Mouse (Mus musculus) liver, embryonic 12.5 days (tissue): ENCODE data around the gene Naa16. TPM values are rescaled to one million over a fixed set of nuclear protein-coding genes. Genes with fewer than 3 reads are reported as not detected.
A peak's percentile ranks its signal among the peaks of the same experiment; 100 is the strongest.

Experiments
- ATAC-seq: fragments of 200-750 bp; cut with Nextera tagmentation; 2 replicates; pipeline ENCODE4 v1.8.0; 2017; ENCODE audit warnings: moderate number of reproducible peaks, mild to moderate bottlenecking, moderate library complexity
- H3K27ac ChIP-seq: fragments of 300-500 bp; sonication (generic); 2 replicates; pipeline ENCODE4 v1.5.1; 2016; ENCODE audit warnings: mild to moderate bottlenecking
- H3K27me3 ChIP-seq: fragments of 300-500 bp; sonication (generic); replicated peaks from 2 replicates; pipeline ENCODE4 v1.6.1; 2016; ENCODE audit warnings: mild to moderate bottlenecking, moderate library complexity
- H3K36me3 ChIP-seq: fragments of 300-500 bp; sonication (generic); 2 replicates; pipeline ENCODE4 v1.6.1; 2016; ENCODE audit warnings: mild to moderate bottlenecking, moderate library complexity
- H3K4me1 ChIP-seq: fragments of 300-500 bp; sonication (generic); 2 replicates; pipeline ENCODE4 v1.6.1; 2016
- H3K4me2 ChIP-seq: fragments of 300-500 bp; sonication (generic); 2 replicates; pipeline ENCODE4 v1.6.1; 2016; ENCODE audit warnings: mild to moderate bottlenecking, moderate library complexity
- H3K4me3 ChIP-seq: fragments of 300-500 bp; sonication (generic); 2 replicates; pipeline ENCODE4 v1.5.1; 2016; ENCODE audit warnings: mild to moderate bottlenecking, moderate library complexity
- H3K9ac ChIP-seq: fragments of 300-500 bp; sonication (generic); 2 replicates; pipeline ENCODE4 v1.6.1; 2016; ENCODE audit warnings: mild to moderate bottlenecking, moderate library complexity
- H3K9me3 ChIP-seq: fragments of 300-500 bp; sonication (generic); replicated peaks from 2 replicates; pipeline ENCODE4 v1.6.1; 2016; ENCODE audit warnings: mild to moderate bottlenecking, moderate library complexity
- WGBS: fragments of 180-500 bp; shearing (Covaris S2); methylation state at CpG from one replicate; pipeline ENCODE4 v1.1.7; 2016; ENCODE audit not compliant: insufficient replicate concordance; 5-methylcytosine and 5-hydroxymethylcytosine counted together
- polyA plus RNA-seq: library from polyadenylated mRNA; unstranded; fragments of >200 nt; fragmentation: Nextera tagmentation; extraction: Ambion mirVana; gene quantifications from 2 replicates; pipeline ENCODE4 v1.2.1, GENCODE M21; 2016

Gene Naa16
- polyA plus RNA-seq, 1 experiment from 2014 or later: 42.0 TPM

- Histone ChIP-seq H3K27ac (peak overlapping the region; percentile 92), H3K9ac (peak overlapping the region; percentile 68), H3K36me3 (peaks cover 78% of the 10 kb centered on the region), H3K27me3 (peaks cover 3% of the 10 kb centered on the region; the same call in 1 of the 2 replicates), H3K9me3 (no peaks in the 10 kb centered on the region), H3K4me2 (peak overlapping the region; percentile 80), H3K4me1 (peaks cover 94% of the 10 kb centered on the region), H3K4me3 (peak overlapping the region; percentile 90)
- ATAC-seq: peak; percentile 2; the same call in 1 of the 2 replicates
- 56% methylated on average over 9 of the region's 9 CpGs for WGBS
Observed at GRCm38 (mm10) chr14:79295579-79295978, 95.0 kb downstream of the Naa16 start.

- ATAC-seq: peak; percentile 91
- Histone ChIP-seq H3K27me3 (no peaks in the 10 kb centered on the region; the same call in 1 of the 2 replicates), H3K4me1 (peaks cover 96% of the 10 kb centered on the region), H3K4me3 (peak overlapping the region; percentile 90), H3K36me3 (peaks cover 78% of the 10 kb centered on the region), H3K27ac (peak overlapping the region; percentile 92), H3K9me3 (no peaks in the 10 kb centered on the region), H3K4me2 (peak overlapping the region; percentile 80), H3K9ac (peak overlapping the region; percentile 68)
- 24% methylated on average over 5 of the region's 5 CpGs for WGBS
Observed at GRCm38 (mm10) chr14:79294950-79295349, 95.6 kb downstream of the Naa16 start.

GRCm38 (mm10) chr14:79294051-79294814, 96.3 kb downstream of the Naa16 start:
- peak overlapping the region; percentile 68 for H3K9ac ChIP-seq

GRCm38 (mm10) chr14:79293119-79293780, 97.3 kb downstream of the Naa16 start:
- Histone ChIP-seq H3K27me3 (no peaks in the 10 kb centered on the region), H3K9me3 (no peaks in the 10 kb centered on the region), H3K4me1 (peaks cover 85% of the 10 kb centered on the region), H3K4me2 (peak overlapping the region; percentile 80), H3K4me3 (peak overlapping the region; percentile 14; the same call in 1 of the 2 replicates), H3K27ac (peak overlapping the region; percentile 92), H3K9ac (peak overlapping the region; percentile 68), H3K36me3 (peaks cover 78% of the 10 kb centered on the region)
- ATAC-seq: no peak
- WGBS: 68% methylated on average over 9 of the region's 16 CpGs

More at GRCm38 (mm10) chr14:79294051-79294814, 96.3 kb downstream of the Naa16 start:
- H3K27me3 ChIP-seq: no peaks in the 10 kb centered on the region; the same call in 1 of the 2 replicates
- H3K27ac ChIP-seq: peak overlapping the region; percentile 92
- H3K9me3 ChIP-seq: no peaks in the 10 kb centered on the region
- peaks cover 78% of the 10 kb centered on the region for H3K36me3 ChIP-seq
- H3K4me3 ChIP-seq: peak overlapping the region; percentile 90
- H3K4me2 ChIP-seq: peak overlapping the region; percentile 80
- peak; percentile 25 for ATAC-seq
- peaks cover 95% of the 10 kb centered on the region for H3K4me1 ChIP-seq
- 47% methylated on average over 8 of the region's 8 CpGs for WGBS

GRCm38 (mm10) chr14:79291629-79292028, 98.9 kb downstream of the Naa16 start:
- Histone ChIP-seq H3K4me3 (no peak overlapping the region), H3K9me3 (no peaks in the 10 kb centered on the region), H3K4me1 (peaks cover 70% of the 10 kb centered on the region), H3K27me3 (no peaks in the 10 kb centered on the region), H3K4me2 (no peak overlapping the region), H3K9ac (no peak overlapping the region), H3K36me3 (peaks cover 74% of the 10 kb centered on the region), H3K27ac (peak overlapping the region; percentile 92)
- WGBS: 91% methylated on average over 4 of the region's 4 CpGs
- no peak for ATAC-seq

GRCm38 (mm10) chr14:79290683-79291425, 99.7 kb downstream of the Naa16 start:
- Histone ChIP-seq H3K9me3 (no peaks in the 10 kb centered on the region), H3K9ac (no peak overlapping the region)
- 59% methylated on average over 15 of the region's 15 CpGs for WGBS

GRCm38 (mm10) chr14:79289909-79290308, 100.7 kb downstream of the Naa16 start:
- Histone ChIP-seq H3K27me3 (no peaks in the 10 kb centered on the region), H3K4me1 (peaks cover 54% of the 10 kb centered on the region), H3K4me3 (no peak overlapping the region), H3K9ac (no peak overlapping the region), H3K4me2 (peak overlapping the region; percentile 16; the same call in 1 of the 2 replicates), H3K36me3 (peaks cover 68% of the 10 kb centered on the region), H3K27ac (peak overlapping the region; percentile 59), H3K9me3 (no peaks in the 10 kb centered on the region)
- 28% methylated on average over 9 of the region's 9 CpGs for WGBS
- no peak for ATAC-seq

More at GRCm38 (mm10) chr14:79290683-79291425, 99.7 kb downstream of the Naa16 start:
- 0 out of 2 replicates have a peak overlapping the region, but pooled peaks have one; percentile 16 for H3K4me2 ChIP-seq
- peak overlapping the region; percentile 59 for H3K27ac ChIP-seq
- H3K27me3 ChIP-seq: no peaks in the 10 kb centered on the region
- H3K4me1 ChIP-seq: peaks cover 64% of the 10 kb centered on the region
- no peak overlapping the region for H3K4me3 ChIP-seq
- no peak for ATAC-seq
- peaks cover 72% of the 10 kb centered on the region for H3K36me3 ChIP-seq

- WGBS: 54% methylated on average over 3 of the region's 3 CpGs
- Histone ChIP-seq H3K4me1 (peaks cover 38% of the 10 kb centered on the region), H3K4me3 (no peak overlapping the region), H3K9ac (no peak overlapping the region), H3K27me3 (no peaks in the 10 kb centered on the region), H3K9me3 (no peaks in the 10 kb centered on the region), H3K36me3 (peaks cover 58% of the 10 kb centered on the region), H3K27ac (0 out of 2 replicates have a peak overlapping the region, but pooled peaks have one; percentile 2), H3K4me2 (no peak overlapping the region)
- no peak for ATAC-seq
Observed at GRCm38 (mm10) chr14:79288280-79288679, 102.3 kb downstream of the Naa16 start.

GRCm38 (mm10) chr14:79287251-79287863, 103.2 kb downstream of the Naa16 start:
- Histone ChIP-seq H3K4me2 (no peak overlapping the region), H3K9ac (no peak overlapping the region), H3K36me3 (peaks cover 49% of the 10 kb centered on the region), H3K27ac (0 out of 2 replicates have a peak overlapping the region, but pooled peaks have one; percentile 45), H3K9me3 (no peaks in the 10 kb centered on the region), H3K27me3 (no peaks in the 10 kb centered on the region), H3K4me3 (no peak overlapping the region), H3K4me1 (peaks cover 34% of the 10 kb centered on the region)
- WGBS: 74% methylated on average over 7 of the region's 7 CpGs
- ATAC-seq: no peak

GRCm38 (mm10) chr14:79285549-79285948, 105.0 kb downstream of the Naa16 start:
- Histone ChIP-seq H3K27ac (no peak overlapping the region), H3K36me3 (peaks cover 31% of the 10 kb centered on the region), H3K4me3 (no peak overlapping the region), H3K27me3 (no peaks in the 10 kb centered on the region), H3K4me1 (peaks cover 25% of the 10 kb centered on the region), H3K9ac (no peak overlapping the region), H3K9me3 (no peaks in the 10 kb centered on the region), H3K4me2 (no peak overlapping the region)
- 90% methylated on average over 5 of the region's 5 CpGs for WGBS
- no peak for ATAC-seq

- Histone ChIP-seq H3K4me1 (peaks cover 16% of the 10 kb centered on the region), H3K4me3 (no peak overlapping the region), H3K27me3 (no peaks in the 10 kb centered on the region), H3K4me2 (no peak overlapping the region), H3K36me3 (peaks cover 22% of the 10 kb centered on the region), H3K9ac (no peak overlapping the region), H3K27ac (no peak overlapping the region), H3K9me3 (no peaks in the 10 kb centered on the region)
- no peak for ATAC-seq
- 65% methylated on average over 4 of the region's 4 CpGs for WGBS
Observed at GRCm38 (mm10) chr14:79284616-79285015, 106.0 kb downstream of the Naa16 start.
